Mouse (Mus musculus) layer of hippocampus, postnatal 25 days (tissue): ENCODE measurements at regions not wholly inside any gene's neighbourhood (a gene's known extent, or its start where the extent isn't known, plus 50 kb on each side); places are given as distances from the start of the nearest gene placed in this dataset.

Source experiments
- DNase-seq, 2 experiments: peaks; one replicate each; pipeline ENCODE4 v3.0.0; 2022; ENCODE audit warnings: mixed read lengths in 2 of 2, low spot score in 1 of 2; ENCODE audit errors: extremely low spot score in 1 of 2

- no peak for DNase-seq
Observed at GRCm38 (mm10) chr12:12452086-12452485, 190.1 kb downstream of the Fam49a start.

GRCm38 (mm10) chr12:12446768-12447167 lies 184.8 kb downstream of the Fam49a start:
- DNase-seq, result no peak

- no peak for DNase-seq
Observed at GRCm38 (mm10) chr12:12446281-12446680, 184.3 kb downstream of the Fam49a start.

- DNase-seq, result no peak
Observed at GRCm38 (mm10) chr12:12442872-12443271, 180.9 kb downstream of the Fam49a start.

DNA sequence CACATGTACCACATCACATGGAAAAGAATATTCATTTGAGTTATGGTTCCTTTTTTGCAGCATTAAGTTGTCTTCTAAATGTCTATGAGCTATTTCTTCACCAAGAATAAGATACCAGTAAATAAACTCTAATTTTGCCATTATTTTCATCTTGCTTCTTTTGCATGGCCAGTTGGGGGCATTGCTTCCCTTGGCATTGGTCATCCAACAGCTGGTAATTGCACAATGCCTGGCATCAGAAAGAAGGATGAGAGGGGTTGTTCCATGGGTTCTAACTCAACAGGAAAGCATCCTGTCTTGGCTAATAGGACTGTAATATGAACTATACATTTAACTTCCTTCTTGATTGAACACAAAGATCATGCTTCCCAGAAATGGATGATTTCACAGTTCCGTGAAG lies 174.4 kb downstream of the Fam49a start:
- no peak for DNase-seq

- DNase-seq, result no peak
Observed at GRCm38 (mm10) chr12:12432597-12432996, 170.7 kb downstream of the Fam49a start.
